Mouse (Mus musculus): ENCODE results near the gene Gpr39.

GRCm38 (mm10) chr1:125677286-125677685 lies 491 bp downstream of the Gpr39 start:
- TF ChIP-seq POLR2A (IDR thresholded peaks at IDR 0.05; ENCODE audit: extremely low read depth, insufficient read depth, low read length) (no peak), CTCF (IDR thresholded peaks at IDR 0.05; ENCODE audit: extremely low read depth, insufficient read depth, low read length) (no peak)

Data from cortical plate, adult 2 months (tissue).